Mouse (Mus musculus) thymus, adult 2 months (tissue): Measurements from ENCODE around the gene Olfr1458.

Experiments used
- CTCF ChIP-seq: fragments of 200-500 bp; IDR thresholded peaks from 2 replicates; pipeline ENCODE4 v1.5.1; 2012; ENCODE audit warnings: mild to moderate bottlenecking, control low read depth, low read length, moderate library complexity, borderline replicate concordance; ENCODE audit not compliant: control insufficient read depth, poor library complexity, insufficient read depth; ENCODE audit errors: extremely low read depth
- POLR2A ChIP-seq: fragments of 200-500 bp; IDR thresholded peaks from 2 replicates; pipeline ENCODE4 v1.6.1; 2012; ENCODE audit warnings: mild to moderate bottlenecking, low read length, control low read depth, moderate library complexity; ENCODE audit not compliant: control insufficient read depth, poor library complexity, insufficient read depth; ENCODE audit errors: extremely low read depth

DNA sequence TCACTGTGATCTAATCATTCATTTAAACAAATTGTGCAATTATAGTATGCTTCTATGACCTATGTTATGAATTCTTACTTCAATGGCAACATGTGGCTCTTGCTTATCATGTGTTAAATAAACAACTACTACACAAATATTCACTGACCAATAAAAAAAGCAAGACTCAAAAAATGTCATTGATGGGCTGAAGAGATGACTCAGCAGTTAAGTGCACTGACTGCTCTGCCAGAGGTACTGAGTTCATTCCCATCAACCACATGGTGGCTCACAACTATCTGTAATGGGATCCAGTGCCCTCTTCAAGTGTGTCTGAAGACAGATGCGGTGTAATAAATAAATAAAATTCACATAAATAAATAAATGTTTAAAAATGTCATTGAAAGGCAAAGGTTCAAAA is 12.7 kb downstream of the Olfr1458 start:
- no peak for TF ChIP-seq CTCF
- no peak for TF ChIP-seq POLR2A
